Mouse (Mus musculus): ENCODE results near the gene Ppp1r10. TPM values are rescaled to one million over a fixed set of nuclear protein-coding genes. Genes with fewer than 3 reads are reported as not detected.

Ppp1r10 gene
- 413 and 415 TPM in 2 replicates for total RNA-seq (2017)

GRCm38 (mm10) chr17:35916297-35917142, at the start of gene Ppp1r10, which contains the start of gene Mrps18b:
Gene Ppp1r10 (plus strand): TSS chr17:35916434.
Gene Mrps18b (minus strand): TSS chr17:35916389.
- peak; percentile 83 for ATAC-seq (ENCODE audit: extremely low read depth, insufficient number of reproducible peaks, low FRiP score, poor library complexity, severe bottlenecking)

GRCm38 (mm10) chr17:35866911-35867890, 49.0 kb upstream of the Ppp1r10 start:
- 0 out of 2 replicates have a peak, but pooled peaks have one; percentile 24 for ATAC-seq (ENCODE audit: extremely low read depth, insufficient number of reproducible peaks, low FRiP score, poor library complexity, severe bottlenecking)

GRCm38 (mm10) chr17:35868165-35868820, 47.9 kb upstream of the Ppp1r10 start:
- ATAC-seq (ENCODE audit: extremely low read depth, insufficient number of reproducible peaks, low FRiP score, poor library complexity, severe bottlenecking): peak; percentile 25; the same call in 1 of the 2 replicates

GRCm38 (mm10) chr17:35868961-35869345, 47.3 kb upstream of the Ppp1r10 start:
- no peak for ATAC-seq (ENCODE audit: extremely low read depth, insufficient number of reproducible peaks, low FRiP score, poor library complexity, severe bottlenecking)

- ATAC-seq (ENCODE audit: extremely low read depth, insufficient number of reproducible peaks, low FRiP score, poor library complexity, severe bottlenecking): no peak
These were observed 46.7 kb upstream of the Ppp1r10 start for GRCm38 (mm10) chr17:35869346-35870067.

GRCm38 (mm10) chr17:35870151-35870883, 45.9 kb upstream of the Ppp1r10 start:
- ATAC-seq (ENCODE audit: extremely low read depth, insufficient number of reproducible peaks, low FRiP score, poor library complexity, severe bottlenecking): peak; percentile 42

- no peak for ATAC-seq (ENCODE audit: extremely low read depth, insufficient number of reproducible peaks, low FRiP score, poor library complexity, severe bottlenecking)
These were observed 45.1 kb upstream of the Ppp1r10 start for GRCm38 (mm10) chr17:35870884-35871696.

GRCm38 (mm10) chr17:35873774-35874519, 42.3 kb upstream of the Ppp1r10 start:
- ATAC-seq (ENCODE audit: extremely low read depth, insufficient number of reproducible peaks, low FRiP score, poor library complexity, severe bottlenecking): peak; percentile 46

- ATAC-seq (ENCODE audit: extremely low read depth, insufficient number of reproducible peaks, low FRiP score, poor library complexity, severe bottlenecking): no peak
These were observed 41.5 kb upstream of the Ppp1r10 start for GRCm38 (mm10) chr17:35874721-35875120.

GRCm38 (mm10) chr17:35879245-35880057, 36.8 kb upstream of the Ppp1r10 start, which contains the start of gene Dhx16:
Gene Dhx16 (plus strand): TSS chr17:35879819.
- peak; percentile 92 for ATAC-seq (ENCODE audit: extremely low read depth, insufficient number of reproducible peaks, low FRiP score, poor library complexity, severe bottlenecking)

GRCm38 (mm10) chr17:35882924-35883323, 33.3 kb upstream of the Ppp1r10 start:
- no peak for ATAC-seq (ENCODE audit: extremely low read depth, insufficient number of reproducible peaks, low FRiP score, poor library complexity, severe bottlenecking)

GRCm38 (mm10) chr17:35883777-35884176, 32.5 kb upstream of the Ppp1r10 start:
- no peak for ATAC-seq (ENCODE audit: extremely low read depth, insufficient number of reproducible peaks, low FRiP score, poor library complexity, severe bottlenecking)

- no peak for ATAC-seq (ENCODE audit: extremely low read depth, insufficient number of reproducible peaks, low FRiP score, poor library complexity, severe bottlenecking)
These were observed 28.5 kb upstream of the Ppp1r10 start for GRCm38 (mm10) chr17:35887725-35888124.

GRCm38 (mm10) chr17:35896781-35897643, 19.2 kb upstream of the Ppp1r10 start, which contains the start of gene 2310061I04Rik:
Gene 2310061I04Rik (minus strand): TSS chr17:35897431.
- ATAC-seq (ENCODE audit: extremely low read depth, insufficient number of reproducible peaks, low FRiP score, poor library complexity, severe bottlenecking): peak; percentile 44

Measured in neutrophil, adult 5-6 weeks (primary cell).